Mouse (Mus musculus): ENCODE results near the gene Cdh20.

DNA sequence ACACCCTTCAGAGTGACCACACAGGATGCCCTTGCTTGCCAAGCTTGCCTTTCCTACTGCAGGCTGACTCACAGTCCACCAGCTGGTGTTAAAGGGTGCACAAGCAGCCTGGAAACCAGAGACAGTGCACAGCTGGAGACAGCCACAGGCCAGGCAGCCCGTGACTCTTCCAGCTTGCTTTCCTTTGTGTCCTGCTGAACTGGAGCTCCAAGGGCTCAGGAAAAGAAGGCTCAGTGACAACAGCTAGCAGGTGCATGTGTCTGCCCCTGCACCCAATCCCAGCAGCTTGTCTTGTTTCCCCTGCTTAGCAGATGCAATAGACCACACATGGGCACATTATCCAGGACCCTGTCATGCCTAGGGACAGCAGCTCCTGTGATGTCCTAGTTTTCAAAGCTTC is 21.5 kb upstream of the Cdh20 start:
- no peak for TF ChIP-seq CTCF (IDR thresholded peaks at IDR 0.05 in 2 of 3, conservative IDR thresholded peaks at IDR 0.05 in 1 of 3; ENCODE audit: control insufficient read depth in 1 of 3, insufficient read depth in 1 of 3, low read depth in 2 of 3, low read length in 3 of 3, poor library complexity in 1 of 3, severe bottlenecking in 1 of 3)
- no peak for TF ChIP-seq TBP (IDR thresholded peaks at IDR 0.05; ENCODE audit: low read depth, low read length)
- no peak for TF ChIP-seq POLR2AphosphoS2 (IDR thresholded peaks at IDR 0.05; ENCODE audit: low read length)
- TF ChIP-seq ZNF384 (IDR thresholded peaks at IDR 0.05; ENCODE audit: low read depth, low read length), result no peak
- no peak for TF ChIP-seq MYC (IDR thresholded peaks at IDR 0.05; ENCODE audit: low read depth, low read length)
- TF ChIP-seq POLR2A (IDR thresholded peaks at IDR 0.05; ENCODE audit: control insufficient read depth in 1 of 2, insufficient read depth in 1 of 2, low read depth in 1 of 2, low read length in 2 of 2, poor library complexity in 1 of 2), result no peak

Data from MEL (cell line).